Mouse (Mus musculus) adrenal gland, postnatal 36 days (tissue): ENCODE results near the gene Rtp3. TPM values are rescaled to one million over a fixed set of nuclear protein-coding genes. Genes with fewer than 3 reads are reported as not detected.

Source experiments
- DNase-seq, 2 experiments: peaks; one replicate each; pipeline ENCODE4 v3.0.0; 2021; ENCODE audit warnings: mixed read lengths in 1 of 2
- total RNA-seq, 2 experiments: library from RNA; stranded (reverse); gene quantifications; 2 replicates each; pipeline ENCODE4 v1.2.3; 2021

Gene Rtp3
- total RNA-seq, 2 experiments from 2014 or later: 2.3 to 4.9 TPM

GRCm38 (mm10) chr9:110979411-110979810 is 11.0 kb downstream of the Rtp3 start:
- no peak for DNase-seq

- DNase-seq: no peak
These were observed 24.5 kb downstream of the Rtp3 start for GRCm38 (mm10) chr9:110965910-110966231.

- no peak for DNase-seq
These were observed 25.1 kb downstream of the Rtp3 start for GRCm38 (mm10) chr9:110965062-110965909.

GRCm38 (mm10) chr9:110963566-110964115 is 26.7 kb downstream of the Rtp3 start:
- DNase-seq: peak in 1 of 2 experiments; percentile 41

GRCm38 (mm10) chr9:110961386-110961785 is 29.0 kb downstream of the Rtp3 start:
- DNase-seq: no peak

- DNase-seq: peak; percentile 59 to 70
These were observed 29.9 kb downstream of the Rtp3 start for GRCm38 (mm10) chr9:110960230-110961149.

GRCm38 (mm10) chr9:110959669-110960068 is 30.7 kb downstream of the Rtp3 start:
- DNase-seq: peak in 1 of 2 experiments; percentile 36

- DNase-seq: no peak
These were observed 34.4 kb downstream of the Rtp3 start for GRCm38 (mm10) chr9:110955962-110956361.

GRCm38 (mm10) chr9:110954681-110955445 is 35.5 kb downstream of the Rtp3 start:
- no peak for DNase-seq

- peak; percentile 80 to 86 for DNase-seq
These were observed 36.6 kb downstream of the Rtp3 start for GRCm38 (mm10) chr9:110953550-110954461.

- no peak for DNase-seq
These were observed 37.3 kb downstream of the Rtp3 start for GRCm38 (mm10) chr9:110952931-110953549.

GRCm38 (mm10) chr9:110952398-110952797 is 38.0 kb downstream of the Rtp3 start:
- DNase-seq: no peak

- no peak for DNase-seq
These were observed 38.5 kb downstream of the Rtp3 start for GRCm38 (mm10) chr9:110951866-110952265.

- DNase-seq: no peak
These were observed 39.0 kb downstream of the Rtp3 start, which contains the start of gene Lrrc2 for GRCm38 (mm10) chr9:110951397-110951796. Gene Lrrc2 (plus strand): TSS chr9:110951545.

GRCm38 (mm10) chr9:110950109-110950508 is 40.3 kb downstream of the Rtp3 start:
- DNase-seq: no peak

GRCm38 (mm10) chr9:110948813-110949310 is 41.5 kb downstream of the Rtp3 start:
- no peak for DNase-seq

GRCm38 (mm10) chr9:110947900-110948299 is 42.5 kb downstream of the Rtp3 start:
- no peak for DNase-seq

- DNase-seq: no peak
These were observed 43.1 kb downstream of the Rtp3 start for GRCm38 (mm10) chr9:110947261-110947661.

- no peak for DNase-seq
These were observed 43.8 kb downstream of the Rtp3 start for GRCm38 (mm10) chr9:110946548-110947044.

- no peak for DNase-seq
These were observed 44.5 kb downstream of the Rtp3 start, which contains the start of gene Tdgf1 for GRCm38 (mm10) chr9:110945926-110946325. Gene Tdgf1 (minus strand): TSS chr9:110946158.
